Mouse (Mus musculus): ENCODE data around the gene Lbx1.

The Lbx1 gene

GRCm38 (mm10) chr19:45235766-45236362, at the start of gene Lbx1:
Gene Lbx1, minus strand, starts transcription at chr19:45235812.
- no peak for DNase-seq (ENCODE audit: low spot score in 2 of 2)

- DNase-seq (ENCODE audit: low spot score in 2 of 2) = peak in 1 of 2 experiments; percentile 65
These were observed 47.7 kb upstream of the Lbx1 start for GRCm38 (mm10) chr19:45283302-45283701.

GRCm38 (mm10) chr19:45276196-45276595, 40.6 kb upstream of the Lbx1 start:
- no peak for DNase-seq (ENCODE audit: low spot score in 2 of 2)

GRCm38 (mm10) chr19:45271986-45272385, 36.4 kb upstream of the Lbx1 start:
- DNase-seq (ENCODE audit: low spot score in 2 of 2) = no peak

GRCm38 (mm10) chr19:45262995-45263394, 27.4 kb upstream of the Lbx1 start:
- DNase-seq (ENCODE audit: low spot score in 2 of 2) = no peak

GRCm38 (mm10) chr19:45257414-45258326, 22.1 kb upstream of the Lbx1 start:
- DNase-seq (ENCODE audit: low spot score in 2 of 2) = no peak

- DNase-seq (ENCODE audit: low spot score in 2 of 2) = no peak
These were observed 19.2 kb upstream of the Lbx1 start for GRCm38 (mm10) chr19:45254806-45255205.

- no peak for DNase-seq (ENCODE audit: low spot score in 2 of 2)
These were observed 16.8 kb upstream of the Lbx1 start for GRCm38 (mm10) chr19:45252436-45252835.

GRCm38 (mm10) chr19:45248691-45249090, 13.1 kb upstream of the Lbx1 start:
- DNase-seq (ENCODE audit: low spot score in 2 of 2) = no peak

- no peak for DNase-seq (ENCODE audit: low spot score in 2 of 2)
These were observed 8.5 kb upstream of the Lbx1 start for GRCm38 (mm10) chr19:45243918-45244700.

GRCm38 (mm10) chr19:45243264-45243602, 7.6 kb upstream of the Lbx1 start:
- no peak for DNase-seq (ENCODE audit: low spot score in 2 of 2)

GRCm38 (mm10) chr19:45242348-45243263, 7.0 kb upstream of the Lbx1 start:
- DNase-seq (ENCODE audit: low spot score in 2 of 2) = no peak

GRCm38 (mm10) chr19:45242017-45242347, 6.4 kb upstream of the Lbx1 start:
- no peak for DNase-seq (ENCODE audit: low spot score in 2 of 2)

- DNase-seq (ENCODE audit: low spot score in 2 of 2) = no peak
These were observed 4.4 kb upstream of the Lbx1 start for GRCm38 (mm10) chr19:45240026-45240425.

- no peak for DNase-seq (ENCODE audit: low spot score in 2 of 2)
These were observed 3.6 kb upstream of the Lbx1 start for GRCm38 (mm10) chr19:45239191-45239590.

- no peak for DNase-seq (ENCODE audit: low spot score in 2 of 2)
These were observed 2.1 kb upstream of the Lbx1 start for GRCm38 (mm10) chr19:45237665-45238209.

GRCm38 (mm10) chr19:45237099-45237498, 1.5 kb upstream of the Lbx1 start:
- no peak for DNase-seq (ENCODE audit: low spot score in 2 of 2)

- DNase-seq (ENCODE audit: low spot score in 2 of 2) = no peak
These were observed 841 bp upstream of the Lbx1 start for GRCm38 (mm10) chr19:45236363-45236942.

- no peak for DNase-seq (ENCODE audit: low spot score in 2 of 2)
These were observed 276 bp downstream of the Lbx1 start for GRCm38 (mm10) chr19:45235331-45235741.

GRCm38 (mm10) chr19:45234771-45235231, 811 bp downstream of the Lbx1 start:
- no peak for DNase-seq (ENCODE audit: low spot score in 2 of 2)
